Mouse (Mus musculus): Measurements from ENCODE around the gene Platr17. TPM values are rescaled to one million over a fixed set of nuclear protein-coding genes. Genes with fewer than 3 reads are reported as not detected.

Gene Platr17
- polyA plus RNA-seq, 1 experiment = 0.38 TPM

- TF ChIP-seq POLR2A (IDR thresholded peaks at IDR 0.05; ENCODE audit: borderline replicate concordance, extremely low read depth, insufficient read depth, insufficient read length, poor library complexity, severe bottlenecking) (no peak), CTCF (IDR thresholded peaks at IDR 0.05; ENCODE audit: borderline replicate concordance, extremely low read depth, insufficient read depth, insufficient read length) (no peak)
- no peak for DNase-seq (ENCODE audit: low read depth)
These were observed 4.9 kb downstream of the Platr17 start for GRCm38 (mm10) chr17:33909869-33910250.

- no peak for TF ChIP-seq POLR2A (IDR thresholded peaks at IDR 0.05; ENCODE audit: borderline replicate concordance, extremely low read depth, insufficient read depth, insufficient read length, poor library complexity, severe bottlenecking)
- TF ChIP-seq CTCF (IDR thresholded peaks at IDR 0.05; ENCODE audit: borderline replicate concordance, extremely low read depth, insufficient read depth, insufficient read length) = no peak
- DNase-seq (ENCODE audit: low read depth) = no peak
These were observed 5.6 kb downstream of the Platr17 start for GRCm38 (mm10) chr17:33910346-33911051.

- TF ChIP-seq POLR2A (IDR thresholded peaks at IDR 0.05; ENCODE audit: borderline replicate concordance, extremely low read depth, insufficient read depth, insufficient read length, poor library complexity, severe bottlenecking) (no peak), CTCF (IDR thresholded peaks at IDR 0.05; ENCODE audit: borderline replicate concordance, extremely low read depth, insufficient read depth, insufficient read length) (no peak)
- DNase-seq (ENCODE audit: low read depth) = no peak
These were observed 6.3 kb downstream of the Platr17 start for GRCm38 (mm10) chr17:33911052-33911812.

GRCm38 (mm10) chr17:33911813-33912414 is 7.0 kb downstream of the Platr17 start:
- no peak for TF ChIP-seq CTCF (IDR thresholded peaks at IDR 0.05; ENCODE audit: borderline replicate concordance, extremely low read depth, insufficient read depth, insufficient read length)
- TF ChIP-seq POLR2A (IDR thresholded peaks at IDR 0.05; ENCODE audit: borderline replicate concordance, extremely low read depth, insufficient read depth, insufficient read length, poor library complexity, severe bottlenecking) = no peak
- DNase-seq (ENCODE audit: low read depth) = no peak

DNA sequence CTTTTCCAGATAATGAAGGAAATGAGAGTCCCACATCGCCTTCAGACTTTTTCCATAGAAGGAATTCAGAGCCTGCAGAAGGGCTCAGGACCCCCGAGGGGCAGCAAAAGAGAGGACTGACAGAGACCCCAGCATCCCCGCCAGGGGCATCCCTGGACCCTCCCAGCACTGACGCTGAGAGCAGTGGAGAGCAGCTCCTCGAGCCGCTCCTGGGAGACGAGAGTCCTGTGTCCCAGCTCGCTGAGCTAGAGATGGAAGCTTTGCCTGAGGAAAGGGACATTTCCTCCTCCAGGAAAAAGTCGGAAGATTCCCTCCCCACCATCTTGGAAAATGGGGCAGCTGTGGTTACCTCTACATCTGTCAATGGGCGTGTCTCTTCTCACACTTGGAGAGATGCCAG is 8.3 kb downstream of the Platr17 start:
- no peak for DNase-seq (ENCODE audit: low read depth)
- TF ChIP-seq CTCF (IDR thresholded peaks at IDR 0.05; ENCODE audit: borderline replicate concordance, extremely low read depth, insufficient read depth, insufficient read length) = no peak
- TF ChIP-seq POLR2A (IDR thresholded peaks at IDR 0.05; ENCODE audit: borderline replicate concordance, extremely low read depth, insufficient read depth, insufficient read length, poor library complexity, severe bottlenecking) = no peak

GRCm38 (mm10) chr17:33913905-33914304 is 9.0 kb downstream of the Platr17 start:
- DNase-seq (ENCODE audit: low read depth) = no peak
- TF ChIP-seq CTCF (IDR thresholded peaks at IDR 0.05; ENCODE audit: borderline replicate concordance, extremely low read depth, insufficient read depth, insufficient read length) (no peak), POLR2A (IDR thresholded peaks at IDR 0.05; ENCODE audit: borderline replicate concordance, extremely low read depth, insufficient read depth, insufficient read length, poor library complexity, severe bottlenecking) (no peak)

DNA sequence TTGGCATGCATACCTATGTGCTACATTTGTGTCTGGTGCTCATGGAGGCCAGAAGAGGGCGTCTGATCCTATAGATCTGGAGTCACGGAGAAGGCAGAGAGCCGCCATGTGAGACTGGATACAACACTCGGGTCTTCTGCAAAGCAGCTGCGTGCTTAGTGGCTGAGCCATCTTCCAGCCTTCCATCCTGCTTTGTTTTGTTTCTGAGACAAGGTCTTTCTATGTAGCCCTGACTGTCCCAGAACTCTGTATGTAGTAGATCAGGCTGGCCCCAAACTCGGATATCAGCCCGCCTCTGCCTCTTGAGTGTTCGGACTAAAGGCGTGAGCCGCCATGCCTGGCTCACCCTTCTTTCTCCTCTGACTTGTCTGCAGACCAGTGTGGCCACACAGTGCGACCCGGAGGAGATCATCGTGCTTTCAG is 10.0 kb downstream of the Platr17 start:
- DNase-seq (ENCODE audit: low read depth) = peak; percentile 19
- no peak for TF ChIP-seq POLR2A (IDR thresholded peaks at IDR 0.05; ENCODE audit: borderline replicate concordance, extremely low read depth, insufficient read depth, insufficient read length, poor library complexity, severe bottlenecking)
- no peak for TF ChIP-seq CTCF (IDR thresholded peaks at IDR 0.05; ENCODE audit: borderline replicate concordance, extremely low read depth, insufficient read depth, insufficient read length)

- peak; percentile 100 for DNase-seq (ENCODE audit: low read depth)
- TF ChIP-seq CTCF (IDR thresholded peaks at IDR 0.05; ENCODE audit: borderline replicate concordance, extremely low read depth, insufficient read depth, insufficient read length) (no peak), POLR2A (IDR thresholded peaks at IDR 0.05; ENCODE audit: borderline replicate concordance, extremely low read depth, insufficient read depth, insufficient read length, poor library complexity, severe bottlenecking) (no peak)
These were observed 10.8 kb downstream of the Platr17 start, which contains the start of the genes Tapbp and Zbtb22 for GRCm38 (mm10) chr17:33915671-33916250. Tapbp (plus strand) TSS chr17:33915899. Zbtb22 (plus strand) TSS chr17:33915904.

DNA sequence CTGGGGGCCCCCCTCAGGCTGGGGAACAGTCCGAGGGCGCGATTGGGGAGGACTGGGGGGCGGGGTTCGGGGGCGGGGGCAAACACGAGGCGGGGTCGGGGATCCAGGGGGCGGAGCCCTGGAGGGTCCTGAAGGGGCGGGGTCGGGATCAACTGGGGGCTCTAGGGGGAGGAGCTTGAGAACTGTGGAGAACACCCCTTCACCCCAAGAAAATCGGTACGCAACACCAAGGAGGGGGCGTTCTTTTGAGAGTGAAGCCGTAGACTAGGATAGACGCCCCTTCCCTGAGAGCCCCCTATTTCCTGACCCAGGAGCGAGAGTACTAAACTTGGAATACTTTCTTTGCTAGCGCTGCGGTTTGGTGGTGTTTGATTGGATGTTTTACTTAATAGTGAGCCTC is 11.4 kb downstream of the Platr17 start:
- no peak for DNase-seq (ENCODE audit: low read depth)
- no peak for TF ChIP-seq CTCF (IDR thresholded peaks at IDR 0.05; ENCODE audit: borderline replicate concordance, extremely low read depth, insufficient read depth, insufficient read length)
- TF ChIP-seq POLR2A (IDR thresholded peaks at IDR 0.05; ENCODE audit: borderline replicate concordance, extremely low read depth, insufficient read depth, insufficient read length, poor library complexity, severe bottlenecking) = no peak

DNA sequence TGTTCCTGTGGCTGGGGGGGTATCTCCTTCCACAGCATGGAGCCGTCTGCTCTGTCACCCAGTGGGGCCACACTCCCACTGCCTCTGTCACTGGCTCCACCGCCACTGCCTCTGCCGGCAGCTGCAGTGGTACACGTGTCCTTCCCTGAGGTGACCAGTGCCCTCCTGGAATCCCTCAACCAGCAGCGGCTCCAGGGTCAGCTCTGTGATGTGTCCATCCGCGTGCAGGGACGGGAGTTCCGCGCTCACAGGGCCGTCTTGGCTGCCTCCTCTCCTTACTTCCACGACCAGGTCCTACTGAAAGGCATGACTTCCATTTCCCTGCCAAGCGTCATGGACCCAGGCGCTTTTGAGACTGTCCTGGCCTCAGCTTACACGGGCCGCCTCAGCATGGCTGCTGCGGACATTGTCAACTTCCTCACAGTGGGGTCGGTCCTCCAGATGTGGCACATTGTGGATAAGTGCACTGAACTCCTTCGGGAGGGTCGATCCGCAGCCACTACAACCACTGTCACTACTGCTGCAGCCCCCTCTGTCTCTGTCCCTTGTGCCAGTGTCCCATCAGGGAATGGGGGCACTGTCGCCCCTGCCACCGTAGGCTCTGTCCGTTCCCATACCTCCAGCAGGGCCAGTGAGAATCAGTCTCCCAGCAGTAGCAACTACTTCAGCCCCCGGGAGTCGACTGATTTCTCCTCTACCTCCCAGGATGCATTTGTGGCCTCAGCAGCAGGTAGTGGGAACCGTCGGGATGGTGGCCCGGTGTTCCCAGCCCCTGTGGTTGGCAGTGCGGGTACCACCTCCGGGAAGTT is 12.1 kb downstream of the Platr17 start:
- DNase-seq (ENCODE audit: low read depth) = no peak
- TF ChIP-seq POLR2A (IDR thresholded peaks at IDR 0.05; ENCODE audit: borderline replicate concordance, extremely low read depth, insufficient read depth, insufficient read length, poor library complexity, severe bottlenecking) (no peak), CTCF (IDR thresholded peaks at IDR 0.05; ENCODE audit: borderline replicate concordance, extremely low read depth, insufficient read depth, insufficient read length) (no peak)
